Mouse (Mus musculus): ENCODE measurements around the gene Vcam1. TPM values are rescaled to one million over a fixed set of nuclear protein-coding genes. Genes with fewer than 3 reads are reported as not detected.

The Vcam1 gene
- polyA plus RNA-seq, 1 experiment from 2014 or later, result 93.4 TPM

GRCm38 (mm10) chr3:116128311-116129204 lies 930 bp downstream of the Vcam1 start:
- peak overlapping the region; percentile 59 for H3K4me2 ChIP-seq (ENCODE audit: low read depth, low read length)
- peak overlapping the region; percentile 52 for H3K9ac ChIP-seq (replicated peaks)
- H3K4me1 ChIP-seq (ENCODE audit: insufficient read depth), result peaks cover 10% of the 10 kb centered on the region
- peak overlapping the region; percentile 46 for H3K4me3 ChIP-seq (ENCODE audit: low read depth, low read length)
- no peaks in the 10 kb centered on the region for H3K27me3 ChIP-seq (ENCODE audit: insufficient read depth, low read length)
- H3K36me3 ChIP-seq (replicated peaks; ENCODE audit: insufficient read depth, low read length), result peaks cover 9% of the 10 kb centered on the region; the same call in 1 of the 2 replicates
- no peak for TF ChIP-seq CTCF (IDR thresholded peaks at IDR 0.05; ENCODE audit: low read depth)
- DNase-seq (no peak), ATAC-seq (peak; percentile 25)
- H3K9me3 ChIP-seq (ENCODE audit: low read length), result no peaks in the 10 kb centered on the region
- H3K27ac ChIP-seq (ENCODE audit: low read depth), result peak overlapping the region; percentile 84
- 46% methylated on average over 18 of the region's 18 CpGs for WGBS (ENCODE audit: insufficient replicate concordance)

- no peaks in the 10 kb centered on the region for H3K27me3 ChIP-seq (ENCODE audit: insufficient read depth, low read length)
- H3K36me3 ChIP-seq (replicated peaks; ENCODE audit: insufficient read depth, low read length), result peaks cover 9% of the 10 kb centered on the region; the same call in 1 of the 2 replicates
- DNase-seq (no peak), ATAC-seq (no peak)
- peak overlapping the region; percentile 84 for H3K27ac ChIP-seq (ENCODE audit: low read depth)
- no peaks in the 10 kb centered on the region for H3K9me3 ChIP-seq (ENCODE audit: low read length)
- TF ChIP-seq EP300 (IDR thresholded peaks at IDR 0.05; ENCODE audit: low read depth) (no peak), CTCF (IDR thresholded peaks at IDR 0.05; ENCODE audit: low read depth) (no peak)
- H3K4me2 ChIP-seq (ENCODE audit: low read depth, low read length), result peak overlapping the region; percentile 59
- peak overlapping the region; percentile 46 for H3K4me3 ChIP-seq (ENCODE audit: low read depth, low read length)
- peak overlapping the region; percentile 52 for H3K9ac ChIP-seq (replicated peaks)
- H3K4me1 ChIP-seq (ENCODE audit: insufficient read depth), result peaks cover 11% of the 10 kb centered on the region
- 42% methylated on average over 3 of the region's 3 CpGs for WGBS (ENCODE audit: insufficient replicate concordance)
Measured at GRCm38 (mm10) chr3:116127836-116128235, 1.7 kb downstream of the Vcam1 start.

- DNase-seq, result no peak
- Histone ChIP-seq H3K27me3 (ENCODE audit: insufficient read depth, low read length) (no peaks in the 10 kb centered on the region), H3K4me3 (ENCODE audit: low read depth, low read length) (peak overlapping the region; percentile 46), H3K4me1 (ENCODE audit: insufficient read depth) (peaks cover 15% of the 10 kb centered on the region), H3K4me2 (ENCODE audit: low read depth, low read length) (peak overlapping the region; percentile 59), H3K9ac (replicated peaks) (peak overlapping the region; percentile 28; the same call in 1 of the 2 replicates), H3K36me3 (replicated peaks; ENCODE audit: insufficient read depth, low read length) (peaks cover 9% of the 10 kb centered on the region; the same call in 1 of the 2 replicates), H3K9me3 (ENCODE audit: low read length) (no peaks in the 10 kb centered on the region), H3K27ac (ENCODE audit: low read depth) (peak overlapping the region; percentile 82)
- 41% methylated on average over 2 of the region's 2 CpGs for WGBS (ENCODE audit: insufficient replicate concordance)
- ATAC-seq, result no peak
- TF ChIP-seq CTCF (IDR thresholded peaks at IDR 0.05; ENCODE audit: low read depth), result no peak
- no peak for TF ChIP-seq EP300 (IDR thresholded peaks at IDR 0.05; ENCODE audit: low read depth)
Measured at GRCm38 (mm10) chr3:116127281-116127680, 2.2 kb downstream of the Vcam1 start.

GRCm38 (mm10) chr3:116126508-116127190 lies 2.8 kb downstream of the Vcam1 start:
- Histone ChIP-seq H3K36me3 (replicated peaks; ENCODE audit: insufficient read depth, low read length) (peaks cover 9% of the 10 kb centered on the region; the same call in 1 of the 2 replicates), H3K27me3 (ENCODE audit: insufficient read depth, low read length) (no peaks in the 10 kb centered on the region), H3K9me3 (ENCODE audit: low read length) (no peaks in the 10 kb centered on the region), H3K4me3 (ENCODE audit: low read depth, low read length) (peak overlapping the region; percentile 46), H3K27ac (ENCODE audit: low read depth) (peak overlapping the region; percentile 82), H3K4me1 (ENCODE audit: insufficient read depth) (peaks cover 18% of the 10 kb centered on the region), H3K4me2 (ENCODE audit: low read depth, low read length) (peak overlapping the region; percentile 59), H3K9ac (replicated peaks) (peak overlapping the region; percentile 28)
- DNase-seq, result no peak
- TF ChIP-seq CTCF (IDR thresholded peaks at IDR 0.05; ENCODE audit: low read depth) (no peak), EP300 (IDR thresholded peaks at IDR 0.05; ENCODE audit: low read depth) (no peak)
- 40% methylated on average over 7 of the region's 7 CpGs for WGBS (ENCODE audit: insufficient replicate concordance)
- ATAC-seq, result peak; percentile 68

- Histone ChIP-seq H3K9ac (replicated peaks) (peak overlapping the region; percentile 22; the same call in 1 of the 2 replicates), H3K9me3 (ENCODE audit: low read length) (no peaks in the 10 kb centered on the region), H3K27me3 (ENCODE audit: insufficient read depth, low read length) (no peaks in the 10 kb centered on the region), H3K4me1 (ENCODE audit: insufficient read depth) (peaks cover 18% of the 10 kb centered on the region), H3K4me3 (ENCODE audit: low read depth, low read length) (peak overlapping the region; percentile 46), H3K27ac (ENCODE audit: low read depth) (peak overlapping the region; percentile 82), H3K36me3 (replicated peaks; ENCODE audit: insufficient read depth, low read length) (peaks cover 9% of the 10 kb centered on the region; the same call in 1 of the 2 replicates), H3K4me2 (ENCODE audit: low read depth, low read length) (peak overlapping the region; percentile 59)
- ATAC-seq, result no peak
- 49% methylated on average over 4 of the region's 4 CpGs for WGBS (ENCODE audit: insufficient replicate concordance)
- DNase-seq, result no peak
- TF ChIP-seq EP300 (IDR thresholded peaks at IDR 0.05; ENCODE audit: low read depth) (no peak), CTCF (IDR thresholded peaks at IDR 0.05; ENCODE audit: low read depth) (no peak)
Measured at GRCm38 (mm10) chr3:116126070-116126469, 3.4 kb downstream of the Vcam1 start.

GRCm38 (mm10) chr3:116123827-116124226 lies 5.7 kb downstream of the Vcam1 start:
- Histone ChIP-seq H3K4me2 (ENCODE audit: low read depth, low read length) (peak overlapping the region; percentile 7; the same call in 1 of the 2 replicates), H3K4me1 (ENCODE audit: insufficient read depth) (peaks cover 21% of the 10 kb centered on the region), H3K36me3 (replicated peaks; ENCODE audit: insufficient read depth, low read length) (peaks cover 12% of the 10 kb centered on the region; the same call in 1 of the 2 replicates), H3K9ac (replicated peaks) (no peak overlapping the region), H3K4me3 (ENCODE audit: low read depth, low read length) (no peak overlapping the region), H3K27me3 (ENCODE audit: insufficient read depth, low read length) (no peaks in the 10 kb centered on the region), H3K27ac (ENCODE audit: low read depth) (peak overlapping the region; percentile 16; the same call in 1 of the 2 replicates), H3K9me3 (ENCODE audit: low read length) (no peaks in the 10 kb centered on the region)
- DNase-seq, result no peak
- WGBS (ENCODE audit: insufficient replicate concordance), result 75% methylated on average over 3 of the region's 3 CpGs
- no peak for ATAC-seq
- TF ChIP-seq EP300 (IDR thresholded peaks at IDR 0.05; ENCODE audit: low read depth) (no peak), CTCF (IDR thresholded peaks at IDR 0.05; ENCODE audit: low read depth) (no peak)
